Mouse (Mus musculus) kidney, postnatal 10 days (tissue): ENCODE data around the gene Naa50.

Experiments
- DNase-seq: peaks from one replicate; pipeline ENCODE4 v3.0.0; 2021; ENCODE audit warnings: mixed read lengths

Gene Naa50

GRCm38 (mm10) chr16:44139536-44140185 lies at the start of gene Naa50, which contains the start of gene Atp6v1a:
Gene Naa50 (plus strand): TSS chr16:44139830.
Gene Atp6v1a (minus strand): TSS chr16:44139705.
- peak; percentile 96 for DNase-seq

GRCm38 (mm10) chr16:44099377-44099776 lies 40.3 kb upstream of the Naa50 start:
- DNase-seq = no peak

- no peak for DNase-seq
Observed at GRCm38 (mm10) chr16:44101181-44101710, 38.4 kb upstream of the Naa50 start.

- DNase-seq = no peak
Observed at GRCm38 (mm10) chr16:44102925-44103324, 36.7 kb upstream of the Naa50 start.

GRCm38 (mm10) chr16:44103806-44104766 lies 35.5 kb upstream of the Naa50 start:
- no peak for DNase-seq

- no peak for DNase-seq
Observed at GRCm38 (mm10) chr16:44105211-44105610, 34.4 kb upstream of the Naa50 start.

- DNase-seq = peak; percentile 43
Observed at GRCm38 (mm10) chr16:44109002-44109401, 30.6 kb upstream of the Naa50 start.

GRCm38 (mm10) chr16:44119753-44120501 lies 19.7 kb upstream of the Naa50 start:
- DNase-seq = no peak

GRCm38 (mm10) chr16:44122122-44122521 lies 17.5 kb upstream of the Naa50 start:
- no peak for DNase-seq

- no peak for DNase-seq
Observed at GRCm38 (mm10) chr16:44122574-44122973, 17.1 kb upstream of the Naa50 start.

GRCm38 (mm10) chr16:44122982-44123725 lies 16.5 kb upstream of the Naa50 start:
- no peak for DNase-seq

- DNase-seq = no peak
Observed at GRCm38 (mm10) chr16:44123786-44124185, 15.8 kb upstream of the Naa50 start.

GRCm38 (mm10) chr16:44124713-44125112 lies 14.9 kb upstream of the Naa50 start:
- no peak for DNase-seq

- no peak for DNase-seq
Observed at GRCm38 (mm10) chr16:44125436-44125835, 14.2 kb upstream of the Naa50 start.

GRCm38 (mm10) chr16:44126437-44126836 lies 13.2 kb upstream of the Naa50 start:
- no peak for DNase-seq

GRCm38 (mm10) chr16:44132300-44132699 lies 7.3 kb upstream of the Naa50 start:
- no peak for DNase-seq

GRCm38 (mm10) chr16:44133187-44133586 lies 6.4 kb upstream of the Naa50 start:
- DNase-seq = no peak

GRCm38 (mm10) chr16:44136511-44137021 lies 3.1 kb upstream of the Naa50 start:
- peak; percentile 22 for DNase-seq

- DNase-seq = peak; percentile 33
Observed at GRCm38 (mm10) chr16:44138377-44138978, 1.2 kb upstream of the Naa50 start.

- peak; percentile 92 for DNase-seq
Observed at GRCm38 (mm10) chr16:44138979-44139535, 573 bp upstream of the Naa50 start.

- peak; percentile 85 for DNase-seq
Observed at GRCm38 (mm10) chr16:44140186-44140787, 657 bp downstream of the Naa50 start.
